Mouse (Mus musculus): Measurements from ENCODE around the gene Gabbr1. TPM values are rescaled to one million over a fixed set of nuclear protein-coding genes. Genes with fewer than 3 reads are reported as not detected.
"Not testable (repeated sequence)": the region's sequence is repeated elsewhere in the genome, so short reads cannot be mapped to it uniquely, and the experiment has no call there.

Gabbr1 gene
- total and polyA plus RNA-seq, 3 experiments, result 2.1 to 11.6 (median 4.7) TPM

- no peaks in the 10 kb centered on the region for H3K27me3 ChIP-seq (replicated peaks)
These were observed 27.4 kb upstream of the Gabbr1 start for GRCm38 (mm10) chr17:37018328-37018727.

GRCm38 (mm10) chr17:37019242-37019641 is 26.5 kb upstream of the Gabbr1 start:
- in situ Hi-C loops (cut with MboI; ENCODE audit: low pct_ligation_motif_present, low pct_unique_long_range_greater_than_20kb, low sequenced_read_pairs); H3K9ac ChIP-seq (ENCODE audit: insufficient read depth, low read depth); H3K27ac ChIP-seq (ENCODE audit: insufficient read depth, low read depth); H3K79me2 ChIP-seq (replicated peaks; ENCODE audit: control insufficient read depth, extremely low read depth, insufficient read depth, poor library complexity, severe bottlenecking); H3K4me3 ChIP-seq (replicated peaks in 1 of 3; ENCODE audit: low read depth in 2 of 3, low read length in 2 of 3, poor library complexity in 1 of 3); H3K4me2 ChIP-seq (ENCODE audit: insufficient read depth, low read depth, poor library complexity, severe bottlenecking); H3K36me3 ChIP-seq (replicated peaks in 1 of 2; ENCODE audit: control insufficient read depth in 1 of 2, insufficient read depth in 1 of 2, low read length in 1 of 2); DNase-seq (ENCODE audit: extremely low read depth); H3K9me3 ChIP-seq (replicated peaks; ENCODE audit: low read length); H3K27me3 ChIP-seq (replicated peaks); dilution Hi-C loops (cut with MboI; ENCODE audit: extremely low pct_ligation_motif_present, extremely low pct_unique_long_range_greater_than_20kb, low sequenced_read_pairs): not testable (repeated sequence)
- H3K4me1 ChIP-seq (ENCODE audit: control insufficient read depth in 1 of 2, insufficient read depth in 2 of 2), result peaks cover 6 to 12% of the 10 kb centered on the region in 2 experiments

More at GRCm38 (mm10) chr17:37018328-37018727, 27.4 kb upstream of the Gabbr1 start:
- dilution Hi-C loops (cut with MboI; ENCODE audit: extremely low pct_ligation_motif_present, extremely low pct_unique_long_range_greater_than_20kb, low sequenced_read_pairs) (no loop called here), in situ Hi-C loops (cut with MboI; ENCODE audit: low pct_ligation_motif_present, low pct_unique_long_range_greater_than_20kb, low sequenced_read_pairs) (no loop called here)
- no peak overlapping the region for H3K9ac ChIP-seq (ENCODE audit: insufficient read depth, low read depth)
- H3K4me2 ChIP-seq (ENCODE audit: insufficient read depth, low read depth, poor library complexity, severe bottlenecking), result no peak overlapping the region
- no peaks in the 10 kb centered on the region for H3K36me3 ChIP-seq (replicated peaks in 1 of 2; ENCODE audit: control insufficient read depth in 1 of 2, insufficient read depth in 1 of 2, low read length in 1 of 2)
- no peaks in the 10 kb centered on the region for H3K9me3 ChIP-seq (replicated peaks; ENCODE audit: low read length)
- TF ChIP-seq EP300 (IDR thresholded peaks at IDR 0.05; ENCODE audit: low read length) (no peak), TCF12 (IDR thresholded peaks at IDR 0.05; ENCODE audit: low read depth, low read length) (no peak), MAX (IDR thresholded peaks at IDR 0.05; ENCODE audit: low read length) (no peak)
- no peaks in the 10 kb centered on the region for H3K79me2 ChIP-seq (replicated peaks; ENCODE audit: control insufficient read depth, extremely low read depth, insufficient read depth, poor library complexity, severe bottlenecking)
- no peak for DNase-seq (ENCODE audit: extremely low read depth)
- H3K27ac ChIP-seq (ENCODE audit: insufficient read depth, low read depth), result no peak overlapping the region
- H3K4me1 ChIP-seq (ENCODE audit: control insufficient read depth in 1 of 2, insufficient read depth in 2 of 2), result peaks cover 6 to 12% of the 10 kb centered on the region in 2 experiments
- no peak overlapping the region for H3K4me3 ChIP-seq (replicated peaks in 1 of 3; ENCODE audit: low read depth in 2 of 3, low read length in 2 of 3, poor library complexity in 1 of 3)

- peak; percentile 18 for DNase-seq (ENCODE audit: extremely low read depth)
- Histone ChIP-seq H3K4me3 (replicated peaks in 1 of 3; ENCODE audit: low read depth in 2 of 3, low read length in 2 of 3, poor library complexity in 1 of 3) (no peak within 1 kb of the TSS), H3K9me3 (replicated peaks; ENCODE audit: low read length) (no peaks in the 10 kb centered on the region), H3K4me2 (ENCODE audit: insufficient read depth, low read depth, poor library complexity, severe bottlenecking) (no peak within 1 kb of the TSS), H3K36me3 (replicated peaks in 1 of 2; ENCODE audit: control insufficient read depth in 1 of 2, insufficient read depth in 1 of 2, low read length in 1 of 2) (no peaks in the 10 kb centered on the region), H3K27ac (ENCODE audit: insufficient read depth, low read depth) (no peak within 1 kb of the TSS), H3K4me1 (ENCODE audit: control insufficient read depth in 1 of 2, insufficient read depth in 2 of 2) (peaks cover 6 to 12% of the 10 kb centered on the region in 2 experiments), H3K79me2 (replicated peaks; ENCODE audit: control insufficient read depth, extremely low read depth, insufficient read depth, poor library complexity, severe bottlenecking) (no peaks in the 10 kb centered on the region), H3K9ac (ENCODE audit: insufficient read depth, low read depth) (no peak within 1 kb of the TSS), H3K27me3 (replicated peaks) (no peaks in the 10 kb centered on the region)
- TF ChIP-seq E2F4 (IDR thresholded peaks at IDR 0.05; ENCODE audit: insufficient replicate concordance, low read depth, low read length) (no peak), IRF4 (IDR thresholded peaks at IDR 0.05; ENCODE audit: low read depth, low read length) (peak; percentile 83), SMC3 (IDR thresholded peaks at IDR 0.05; ENCODE audit: low read depth, low read length) (no peak), ZNF384 (IDR thresholded peaks at IDR 0.05; ENCODE audit: low read depth, low read length) (no peak), MAX (IDR thresholded peaks at IDR 0.05; ENCODE audit: low read length) (no peak), MXI1 (IDR thresholded peaks at IDR 0.05; ENCODE audit: low read depth, low read length) (no peak), ZKSCAN1 (IDR thresholded peaks at IDR 0.05; ENCODE audit: borderline replicate concordance, low read depth, low read length) (no peak), CHD2 (IDR thresholded peaks at IDR 0.05; ENCODE audit: low read length) (0 out of 2 replicates have a peak, but pooled peaks have one; percentile 23), ZC3H11A (IDR thresholded peaks at IDR 0.05; ENCODE audit: low read depth, low read length) (no peak), EP300 (IDR thresholded peaks at IDR 0.05; ENCODE audit: low read length) (peak; percentile 64)
- dilution Hi-C loops (cut with MboI; ENCODE audit: extremely low pct_ligation_motif_present, extremely low pct_unique_long_range_greater_than_20kb, low sequenced_read_pairs) (no loop called here), in situ Hi-C loops (cut with MboI; ENCODE audit: low pct_ligation_motif_present, low pct_unique_long_range_greater_than_20kb, low sequenced_read_pairs) (no loop called here)
These were observed 22.9 kb upstream of the Gabbr1 start, which contains the start of gene Mog for GRCm38 (mm10) chr17:37022628-37023576. Gene Mog, minus strand, starts transcription at chr17:37023398.
